10 mouse cellular contexts compared by ENCODE assay signal in the genomic region with DNA sequence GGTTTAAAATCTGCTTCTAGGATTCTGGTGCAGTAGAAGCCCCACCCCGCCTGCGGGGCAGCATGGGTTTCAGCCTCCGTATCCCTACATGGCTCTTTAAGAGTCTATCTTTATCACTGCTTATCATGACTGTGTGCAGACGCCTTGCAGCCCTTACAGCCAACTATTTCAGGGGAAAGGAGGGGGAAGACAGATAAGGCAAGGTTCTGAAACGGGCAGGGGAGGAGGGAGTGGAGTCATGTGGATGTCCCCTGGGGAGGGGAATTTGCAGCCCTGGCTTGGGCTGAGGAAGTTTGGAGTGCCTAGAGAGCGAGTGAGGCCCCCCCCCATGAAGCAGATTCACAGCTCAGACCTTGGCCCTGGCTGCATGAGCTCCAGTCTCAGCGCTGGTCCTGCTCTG. TPM values are rescaled to one million over a fixed set of nuclear protein-coding genes. Genes with fewer than 3 reads are reported as not detected.
DNase-seq lines count a peak whose midpoint lies in the region; ATAC-seq and TF ChIP-seq lines count a peak whose summit lies in the region.
"Had no signal": no experiment of that assay in that cellular context is flagged by ENCODE, and none has a peak within 500 bp of the region (broad histone marks: within the 10 kb centered on the region; RNA-seq: fewer than 3 reads in every experiment).

No protein-coding gene starts in this region.

- no peak overlapping the region for H3K4me3 ChIP-seq in forebrain, postnatal 0 days (ENCODE audit: low read depth, low read length)
- no peak overlapping the region for H3K4me3 ChIP-seq in forebrain, embryonic 15.5 days
- H3K4me3 ChIP-seq in midbrain, embryonic 10.5 days = no peak overlapping the region
- H3K4me3 ChIP-seq in midbrain, embryonic 11.5 days (ENCODE audit: low read depth, low read length) = no peak overlapping the region
- no peak overlapping the region for H3K4me3 ChIP-seq in stomach, embryonic 15.5 days (replicated peaks)
- H3K4me3 ChIP-seq: embryonic facial prominence, embryonic 15.5 days had no signal

- H3K27ac ChIP-seq in forebrain, postnatal 0 days (ENCODE audit: low read depth, low read length) = no peak overlapping the region
- H3K27ac ChIP-seq in forebrain, embryonic 15.5 days (replicated peaks) = no peak overlapping the region
- peak overlapping the region; percentile 59; the same call in 1 of the 2 replicates for H3K27ac ChIP-seq in midbrain, embryonic 10.5 days (replicated peaks)
- H3K27ac ChIP-seq in midbrain, embryonic 11.5 days (ENCODE audit: low read depth, low read length) = no peak overlapping the region; the same call in 1 of the 2 replicates
- no peak overlapping the region for H3K27ac ChIP-seq in stomach, embryonic 15.5 days
- H3K27ac ChIP-seq: embryonic facial prominence, embryonic 15.5 days had no signal

- 0 out of 2 replicates have a peak, but pooled peaks cover 2% of the 10 kb centered on the region for H3K4me1 ChIP-seq in forebrain, postnatal 0 days (ENCODE audit: insufficient read depth)
- peaks cover 13% of the 10 kb centered on the region for H3K4me1 ChIP-seq in forebrain, embryonic 15.5 days
- H3K4me1 ChIP-seq in midbrain, embryonic 10.5 days = peaks cover 19% of the 10 kb centered on the region
- H3K4me1 ChIP-seq in midbrain, embryonic 11.5 days (ENCODE audit: control insufficient read depth, insufficient read depth, low read length) = no peaks in the 10 kb centered on the region
- peaks cover 8% of the 10 kb centered on the region for H3K4me1 ChIP-seq in stomach, embryonic 15.5 days

- ATAC-seq in forebrain, postnatal 0 days = peak; percentile 20; the same call in 1 of the 2 replicates
- no peak for ATAC-seq in forebrain, embryonic 15.5 days (replicated peaks)
- no peak for ATAC-seq in midbrain, embryonic 11.5 days (ENCODE audit: low FRiP score)
- peak; percentile 76 for ATAC-seq in stomach, embryonic 15.5 days (ENCODE audit: insufficient read depth, low FRiP score, low read depth)

- no peaks in the 10 kb centered on the region for H3K27me3 ChIP-seq in forebrain, postnatal 0 days (ENCODE audit: insufficient read depth, low read length)
- no peaks in the 10 kb centered on the region for H3K27me3 ChIP-seq in forebrain, embryonic 15.5 days
- H3K27me3 ChIP-seq in midbrain, embryonic 10.5 days (ENCODE audit: low read depth, poor library complexity, severe bottlenecking) = no peaks in the 10 kb centered on the region
- H3K27me3 ChIP-seq in midbrain, embryonic 11.5 days (ENCODE audit: control insufficient read depth, insufficient read depth, low read length) = no peaks in the 10 kb centered on the region
- no peaks in the 10 kb centered on the region for H3K27me3 ChIP-seq in stomach, embryonic 15.5 days (replicated peaks)
- H3K27me3 ChIP-seq: embryonic facial prominence, embryonic 15.5 days had no signal

- DNase-seq in forebrain, postnatal 0 days = no peak
- no peak for DNase-seq in midbrain, embryonic 10.5 days (ENCODE audit: low spot score)
- no peak for DNase-seq in midbrain, embryonic 11.5 days (ENCODE audit: low spot score, missing footprints)
- peak; percentile 62 for DNase-seq in heart, postnatal 4 days
- no peak for DNase-seq in B cell, adult 2 months
- no peak for DNase-seq in urinary bladder, adult 18-20 months (ENCODE audit: low spot score in 2 of 2)
- DNase-seq: adrenal gland, postnatal 10 days had no signal

- no peaks in the 10 kb centered on the region for H3K9me3 ChIP-seq in forebrain, postnatal 0 days (ENCODE audit: low read length)
- H3K9me3 ChIP-seq in forebrain, embryonic 15.5 days = no peaks in the 10 kb centered on the region
- no peaks in the 10 kb centered on the region for H3K9me3 ChIP-seq in midbrain, embryonic 10.5 days (replicated peaks)
- no peaks in the 10 kb centered on the region for H3K9me3 ChIP-seq in midbrain, embryonic 11.5 days (ENCODE audit: control insufficient read depth, low read length)
- no peaks in the 10 kb centered on the region for H3K9me3 ChIP-seq in stomach, embryonic 15.5 days
- H3K9me3 ChIP-seq: embryonic facial prominence, embryonic 15.5 days had no signal

- WGBS in forebrain, postnatal 0 days = 57% methylated on average over 7 of the region's 7 CpGs
- WGBS in forebrain, embryonic 15.5 days = 57% methylated on average over 7 of the region's 7 CpGs
- 48% methylated on average over 7 of the region's 7 CpGs for WGBS in midbrain, embryonic 10.5 days
- 52% methylated on average over 7 of the region's 7 CpGs for WGBS in midbrain, embryonic 11.5 days
- WGBS in stomach, embryonic 15.5 days = 20% methylated on average over 7 of the region's 7 CpGs

- TF ChIP-seq CTCF in forebrain, postnatal 0 days (IDR thresholded peaks at IDR 0.05; ENCODE audit: low read depth) = no peak

- H3K4me2 ChIP-seq in forebrain, postnatal 0 days (ENCODE audit: low read depth) = no peak overlapping the region
- no peak overlapping the region for H3K4me2 ChIP-seq in forebrain, embryonic 15.5 days (replicated peaks)
- H3K4me2 ChIP-seq in midbrain, embryonic 11.5 days = no peak overlapping the region
- peak overlapping the region; percentile 16; the same call in 1 of the 2 replicates for H3K4me2 ChIP-seq in stomach, embryonic 15.5 days
- H3K4me2 ChIP-seq: embryonic facial prominence, embryonic 15.5 days had no signal

- H3K9ac ChIP-seq in forebrain, postnatal 0 days = no peak overlapping the region
- H3K9ac ChIP-seq in forebrain, embryonic 15.5 days (replicated peaks) = no peak overlapping the region
- H3K9ac ChIP-seq in midbrain, embryonic 11.5 days (ENCODE audit: low read length) = no peak overlapping the region
- no peak overlapping the region for H3K9ac ChIP-seq in stomach, embryonic 15.5 days
- H3K9ac ChIP-seq: embryonic facial prominence, embryonic 15.5 days had no signal

- H3K36me3 ChIP-seq in forebrain, postnatal 0 days (ENCODE audit: insufficient read depth) = no peaks in the 10 kb centered on the region
- no peaks in the 10 kb centered on the region for H3K36me3 ChIP-seq in forebrain, embryonic 15.5 days
- no peaks in the 10 kb centered on the region for H3K36me3 ChIP-seq in midbrain, embryonic 10.5 days
- no peaks in the 10 kb centered on the region for H3K36me3 ChIP-seq in midbrain, embryonic 11.5 days (ENCODE audit: control insufficient read depth, insufficient read depth, low read length)
- no peaks in the 10 kb centered on the region for H3K36me3 ChIP-seq in stomach, embryonic 15.5 days

RNA-seq across cellular contexts. Expression of a gene that starts 18.0 kb away (rescaled TPM):
- total RNA-seq in forebrain, postnatal 0 days (2014; rRNA removed) = 90.0 and 94.3 TPM in 2 replicates
- 59.8 and 91.3 TPM in 2 replicates for polyA plus RNA-seq in forebrain, postnatal 0 days (2015; fragmentation: Nextera tagmentation; extraction: Ambion mirVana)
- polyA plus RNA-seq in forebrain, embryonic 15.5 days (2015; fragmentation: Nextera tagmentation; extraction: Ambion mirVana) = 42.6 and 45.4 TPM in 2 replicates
- 2.9 and 3.1 TPM in 2 replicates for polyA plus RNA-seq in midbrain, embryonic 10.5 days (2016; fragmentation: Nextera tagmentation; extraction: Ambion mirVana)
- 3.5 and 3.8 TPM in 2 replicates for polyA plus RNA-seq in midbrain, embryonic 11.5 days (2014; fragmentation: Nextera tagmentation; extraction: Ambion mirVana)
- 10 to 100 TPM; 33.8 to 35.5 TPM for total RNA-seq in heart, postnatal 4 days (2021)
- polyA plus RNA-seq in stomach, embryonic 15.5 days (2015; fragmentation: Nextera tagmentation; extraction: Ambion mirVana) = 6.3 and 6.5 TPM in 2 replicates

RNA-seq across cellular contexts. Expression of a gene that starts 40.6 kb away (rescaled TPM):
- total RNA-seq in forebrain, postnatal 0 days (2014; rRNA removed) = 20.8 and 20.9 TPM in 2 replicates
- polyA plus RNA-seq in forebrain, postnatal 0 days (2015; fragmentation: Nextera tagmentation; extraction: Ambion mirVana) = 5.3 and 9.4 TPM in 2 replicates
- polyA plus RNA-seq in forebrain, embryonic 15.5 days (2015; fragmentation: Nextera tagmentation; extraction: Ambion mirVana) = 17.1 and 20.5 TPM in 2 replicates
- polyA plus RNA-seq in midbrain, embryonic 10.5 days (2016; fragmentation: Nextera tagmentation; extraction: Ambion mirVana) = 21.7 and 21.9 TPM in 2 replicates
- 10.3 and 11.4 TPM in 2 replicates for polyA plus RNA-seq in midbrain, embryonic 11.5 days (2014; fragmentation: Nextera tagmentation; extraction: Ambion mirVana)
- 10 to 100 TPM; 19.5 to 19.9 TPM for total RNA-seq in heart, postnatal 4 days (2021)
- polyA plus RNA-seq in stomach, embryonic 15.5 days (2015; fragmentation: Nextera tagmentation; extraction: Ambion mirVana) = 13.2 and 13.3 TPM in 2 replicates

Comparison
In these comparisons a context has a peak if more than half of its experiments do, and no peak if none do; other contexts are left out.
1. ATAC-seq: peak in forebrain, postnatal 0 days (single experiment) and stomach, embryonic 15.5 days (single experiment); none in forebrain, embryonic 15.5 days (single experiment) and midbrain, embryonic 11.5 days (single experiment).